Mouse (Mus musculus) heart, embryonic 14.5 days (tissue): ENCODE results near the gene Gpcpd1. TPM values are rescaled to one million over a fixed set of nuclear protein-coding genes. Genes with fewer than 3 reads are reported as not detected.
A peak's percentile ranks its signal among the peaks of the same experiment; 100 is the strongest.

Experiments
- ATAC-seq: fragments of 200-750 bp; cut with Nextera tagmentation; 2 replicates; pipeline ENCODE4 v1.8.0; 2017; ENCODE audit warnings: low read depth, moderate TSS enrichment; ENCODE audit not compliant: insufficient number of reproducible peaks, insufficient read depth, low FRiP score
- H3K27ac ChIP-seq, 2 experiments: fragments of 200-500 bp in 1 of 2; fragments of 300-500 bp in 1 of 2; sonication (generic) in 1 of 2; replicated peaks in 1 of 2; 2 replicates each; pipeline ENCODE4 v1.5.1; 2012 to 2014; ENCODE audit warnings: low read depth in 2 of 2, low read length in 2 of 2, control low read depth in 1 of 2, mild to moderate bottlenecking in 1 of 2, mixed read lengths in 1 of 2; ENCODE audit not compliant: control insufficient read depth in 1 of 2, insufficient read depth in 1 of 2
- H3K27me3 ChIP-seq: fragments of 300-500 bp; sonication (generic); 2 replicates; pipeline ENCODE4 v1.6.1; 2014; ENCODE audit warnings: mild to moderate bottlenecking, low read length, control low read depth; ENCODE audit not compliant: control insufficient read depth, insufficient read depth
- H3K36me3 ChIP-seq: fragments of 300-500 bp; sonication (generic); 2 replicates; pipeline ENCODE4 v1.6.1; 2014; ENCODE audit warnings: mild to moderate bottlenecking, control low read depth, low read length, mixed read lengths; ENCODE audit not compliant: control insufficient read depth, insufficient read depth
- H3K4me1 ChIP-seq, 2 experiments: fragments of 200-500 bp in 1 of 2; fragments of 300-500 bp in 1 of 2; sonication (generic) in 1 of 2; 2 replicates each; pipeline ENCODE4 v1.6.1; 2012 to 2014; ENCODE audit warnings: low read length in 2 of 2, control low read depth in 1 of 2, mixed read lengths in 1 of 2; ENCODE audit not compliant: control insufficient read depth in 2 of 2, insufficient read depth in 2 of 2
- H3K4me2 ChIP-seq: fragments of 300-500 bp; sonication (generic); 2 replicates; pipeline ENCODE4 v1.6.1; 2014; ENCODE audit warnings: mild to moderate bottlenecking, low read length
- H3K4me3 ChIP-seq, 2 experiments: fragments of 200-500 bp in 1 of 2; fragments of 300-500 bp in 1 of 2; sonication (generic) in 1 of 2; 2 replicates each; pipeline ENCODE4 v1.5.1; 2012 to 2014; ENCODE audit warnings: low read length in 2 of 2, mild to moderate bottlenecking in 2 of 2, control low read depth in 1 of 2, low read depth in 1 of 2, moderate library complexity in 1 of 2; ENCODE audit not compliant: control insufficient read depth in 1 of 2, insufficient read depth in 1 of 2
- H3K9ac ChIP-seq: fragments of 300-500 bp; sonication (generic); 2 replicates; pipeline ENCODE4 v1.6.1; 2014; ENCODE audit warnings: mild to moderate bottlenecking, low read length
- H3K9me3 ChIP-seq: fragments of 300-500 bp; sonication (generic); 2 replicates; pipeline ENCODE4 v1.6.1; 2016; ENCODE audit warnings: low read length, control low read depth; ENCODE audit not compliant: control insufficient read depth
- WGBS: fragments of 180-500 bp; shearing (Covaris S2); extraction: QIAGEN DNeasy Blood & Tissue Kit; methylation state at CpG from one replicate; pipeline ENCODE4 v1.1.7; 2014; 5-methylcytosine and 5-hydroxymethylcytosine counted together
- polyA plus RNA-seq: library from polyadenylated mRNA; unstranded; fragments of >200 nt; fragmentation: Nextera tagmentation; extraction: Ambion mirVana; gene quantifications from 2 replicates; pipeline ENCODE4 v1.2.1, GENCODE M21; 2014

Gene Gpcpd1
- polyA plus RNA-seq, 1 experiment from 2014 or later: 34.1 TPM

DNA sequence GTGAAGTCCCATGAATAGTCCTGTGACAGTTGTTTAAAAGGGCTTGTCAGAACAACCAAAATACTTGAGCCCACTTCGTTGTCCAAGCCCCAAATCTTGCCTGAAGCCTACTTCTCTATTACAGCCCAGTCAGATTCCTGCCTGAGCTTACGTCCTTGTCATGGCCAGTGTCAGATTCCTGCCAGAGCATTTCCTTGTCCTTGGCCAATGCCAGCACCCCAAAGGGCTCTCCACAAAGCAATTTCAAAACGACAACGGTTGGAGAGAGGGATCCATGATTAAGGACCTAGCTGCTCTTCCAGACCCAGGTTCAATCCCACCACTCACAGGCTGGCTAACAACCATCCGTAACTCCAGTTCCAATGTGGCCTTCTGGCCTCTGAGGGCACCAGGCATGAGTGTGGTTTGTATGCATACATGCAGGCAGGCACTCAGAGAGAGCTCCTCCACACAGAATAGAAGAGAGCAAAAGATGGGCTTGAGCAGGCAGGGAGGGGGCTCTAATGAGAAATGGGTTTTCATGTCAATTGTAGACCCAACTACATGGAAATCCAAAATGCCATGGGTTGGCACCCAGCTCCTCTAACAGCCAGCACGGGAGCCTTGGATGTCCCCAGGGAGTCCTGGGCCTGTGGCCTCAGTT lies 70.2 kb downstream of the Gpcpd1 start:
- H3K4me3 ChIP-seq: no peak overlapping the region
- no peak for ATAC-seq
- no peaks in the 10 kb centered on the region for H3K27me3 ChIP-seq
- no peak overlapping the region for H3K9ac ChIP-seq
- WGBS: 69% methylated on average over 6 of the region's 6 CpGs
- H3K36me3 ChIP-seq: no peaks in the 10 kb centered on the region
- no peaks in the 10 kb centered on the region for H3K9me3 ChIP-seq
- no peak overlapping the region for H3K4me2 ChIP-seq
- H3K27ac ChIP-seq: no peak overlapping the region
- H3K4me1 ChIP-seq: peaks cover 0 to 5% of the 10 kb centered on the region in 2 experiments; a peak in 1 of 4 replicates

DNA sequence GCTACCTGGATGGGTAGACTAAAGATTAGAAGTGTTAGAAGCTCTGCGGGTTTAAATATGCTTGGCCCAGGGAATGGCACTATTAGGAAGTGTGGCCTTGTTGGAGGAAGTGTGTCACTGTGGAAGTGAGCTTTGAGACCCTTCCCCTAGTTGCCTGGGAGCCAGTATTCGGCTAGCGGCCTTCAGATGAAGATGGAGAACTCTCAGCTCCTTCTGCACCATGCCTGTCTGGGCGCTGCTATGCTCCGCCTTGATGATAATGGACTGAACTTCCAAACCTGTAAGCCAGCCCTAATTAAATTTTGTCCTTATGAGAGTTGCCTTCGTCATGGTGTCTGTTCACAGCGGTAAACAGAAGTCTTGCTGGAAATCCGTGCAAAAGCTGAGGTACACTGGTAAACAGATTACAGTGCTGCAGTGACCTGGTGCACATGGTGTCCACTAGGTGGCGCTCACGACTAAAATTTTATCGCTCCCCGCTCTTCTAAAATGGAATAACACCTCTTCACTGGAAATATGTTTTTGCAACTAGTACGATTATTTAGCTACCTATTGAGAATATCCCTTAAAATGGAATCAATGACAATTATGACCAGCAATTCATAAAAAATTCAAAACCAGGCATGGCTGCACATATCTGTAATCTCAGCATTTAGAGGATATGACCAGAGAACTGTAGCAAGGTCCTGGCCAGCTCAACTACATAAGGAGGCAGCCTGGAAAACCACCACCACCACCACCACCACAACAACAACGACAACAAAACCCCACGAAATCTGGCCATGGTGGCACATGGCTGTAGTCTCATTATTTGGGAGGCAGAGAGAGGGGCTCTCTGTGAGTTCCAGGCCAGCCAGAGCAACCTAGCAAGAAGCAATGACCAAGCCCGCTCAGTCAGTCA lies 71.1 kb downstream of the Gpcpd1 start:
- Histone ChIP-seq H3K9ac (no peak overlapping the region), H3K9me3 (no peaks in the 10 kb centered on the region), H3K4me2 (no peak overlapping the region), H3K27ac (no peak overlapping the region), H3K27me3 (no peaks in the 10 kb centered on the region), H3K4me3 (no peak overlapping the region), H3K36me3 (no peaks in the 10 kb centered on the region), H3K4me1 (peaks cover 0 to 5% of the 10 kb centered on the region in 2 experiments; a peak in 1 of 4 replicates)
- ATAC-seq: no peak
- WGBS: 28% methylated on average over 16 of the region's 16 CpGs

DNA sequence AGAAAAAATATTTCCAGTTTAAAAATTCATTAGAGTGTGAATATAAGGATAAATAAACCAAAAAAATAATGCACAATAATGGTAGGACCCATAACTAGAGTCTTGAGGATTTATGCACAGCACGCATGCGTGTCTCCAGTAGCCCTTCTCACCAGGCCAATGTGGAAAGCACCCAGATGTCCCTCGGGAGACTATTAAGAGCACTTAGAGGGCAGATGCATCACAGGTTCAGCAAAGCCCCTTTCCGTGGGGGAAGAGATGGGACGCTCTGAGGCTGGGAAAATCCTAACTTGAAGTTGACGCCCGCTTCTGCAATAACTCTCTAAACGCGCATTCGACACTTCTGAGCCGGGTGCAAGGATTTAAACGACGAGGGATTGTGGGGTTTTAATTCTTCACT lies 71.9 kb downstream of the Gpcpd1 start:
- ATAC-seq: no peak
- Histone ChIP-seq H3K4me1 (peaks cover 0 to 5% of the 10 kb centered on the region in 2 experiments; a peak in 1 of 4 replicates), H3K4me3 (no peak overlapping the region), H3K27me3 (no peaks in the 10 kb centered on the region), H3K36me3 (no peaks in the 10 kb centered on the region), H3K9ac (no peak overlapping the region), H3K27ac (no peak overlapping the region), H3K9me3 (no peaks in the 10 kb centered on the region), H3K4me2 (no peak overlapping the region)
- WGBS: 66% methylated on average over 13 of the region's 13 CpGs

DNA sequence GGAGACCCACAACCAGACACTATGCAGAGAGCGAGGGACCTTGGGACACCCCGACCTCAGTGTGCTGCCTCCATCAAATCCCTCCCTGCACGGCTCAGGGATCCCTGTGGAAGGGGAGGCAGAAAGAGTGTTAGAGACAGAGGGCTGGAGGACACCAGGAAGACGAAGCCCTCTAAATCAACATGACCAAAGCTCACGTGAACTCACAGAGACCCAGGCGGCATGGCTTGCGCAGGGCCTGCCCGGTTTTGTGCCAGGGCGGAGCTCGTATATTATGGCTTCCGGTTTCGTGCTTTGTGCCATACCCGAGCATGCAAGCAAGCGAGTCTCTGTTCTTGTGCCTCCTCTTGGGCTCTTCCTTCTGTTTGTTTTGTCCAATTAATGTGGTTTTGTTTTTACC lies 72.5 kb downstream of the Gpcpd1 start:
- Histone ChIP-seq H3K36me3 (no peaks in the 10 kb centered on the region), H3K4me2 (no peak overlapping the region), H3K27ac (no peak overlapping the region), H3K9ac (no peak overlapping the region), H3K4me3 (no peak overlapping the region), H3K27me3 (no peaks in the 10 kb centered on the region), H3K9me3 (no peaks in the 10 kb centered on the region), H3K4me1 (peaks cover 0 to 5% of the 10 kb centered on the region in 2 experiments; a peak in 1 of 4 replicates)
- no peak for ATAC-seq
- WGBS: 82% methylated on average over 13 of the region's 14 CpGs

DNA sequence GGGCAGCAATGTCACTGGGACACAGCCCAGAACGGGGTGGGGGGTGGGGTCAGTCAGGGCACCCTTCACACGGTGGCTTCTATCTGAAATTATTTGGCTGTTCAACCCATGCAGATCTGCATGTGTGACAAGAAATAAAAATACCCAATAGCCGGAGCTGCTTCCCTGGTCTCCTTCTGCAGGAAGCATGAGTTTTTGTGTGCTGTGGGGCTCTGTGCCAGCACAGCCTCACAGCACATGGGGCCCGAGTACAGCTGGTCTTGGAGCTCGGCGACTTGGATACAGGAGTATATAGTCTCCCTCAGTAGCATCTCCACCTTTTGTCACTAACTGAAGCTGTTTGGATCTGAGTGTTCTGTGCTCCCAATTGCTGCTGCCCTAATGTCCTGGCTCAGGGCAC lies 73.2 kb downstream of the Gpcpd1 start:
- Histone ChIP-seq H3K4me2 (no peak overlapping the region), H3K27ac (no peak overlapping the region), H3K9ac (no peak overlapping the region), H3K9me3 (no peaks in the 10 kb centered on the region), H3K4me1 (peaks cover 0 to 5% of the 10 kb centered on the region in 2 experiments; a peak in 1 of 4 replicates), H3K4me3 (no peak overlapping the region), H3K27me3 (no peaks in the 10 kb centered on the region), H3K36me3 (no peaks in the 10 kb centered on the region)
- WGBS: 48% methylated on average over 6 of the region's 6 CpGs
- ATAC-seq: no peak

DNA sequence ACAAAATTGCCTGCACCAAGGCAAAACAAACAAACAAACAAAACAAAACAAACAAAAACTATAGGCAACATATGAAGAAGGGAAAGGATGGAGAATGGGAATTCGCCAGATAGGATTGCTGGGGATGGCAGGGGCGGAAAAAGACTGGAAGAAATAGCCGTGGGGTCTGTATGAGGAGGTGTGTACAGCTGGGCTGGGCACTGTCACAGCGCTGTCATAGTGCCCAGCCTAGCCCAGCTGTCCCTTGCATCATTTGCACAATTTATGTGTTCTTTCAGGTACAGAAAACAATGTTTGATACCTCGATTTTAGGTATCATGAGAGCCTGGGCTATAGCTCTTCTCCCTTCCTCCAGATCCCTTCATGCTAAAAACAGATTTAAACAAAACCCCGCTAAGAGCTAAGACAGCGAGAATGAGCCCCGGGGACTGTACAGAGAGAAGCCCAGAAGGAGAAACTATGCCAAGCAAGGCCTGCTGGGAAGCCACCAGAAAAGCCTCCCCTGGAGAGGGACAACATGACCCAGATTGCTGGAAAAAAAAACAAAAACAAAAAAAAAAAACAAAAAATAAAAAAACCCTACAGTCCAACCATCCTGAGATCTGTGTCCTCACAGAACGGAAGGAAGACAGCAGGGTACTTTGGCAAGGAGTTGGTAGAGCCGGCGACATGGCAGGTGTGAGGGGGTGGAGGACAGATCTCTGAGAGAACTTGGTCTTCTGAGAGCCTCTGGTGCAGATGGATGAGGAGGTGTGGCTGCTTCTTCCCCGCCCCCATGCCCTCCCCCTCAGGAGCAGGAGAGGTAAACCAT lies 74.0 kb downstream of the Gpcpd1 start:
- Histone ChIP-seq H3K9me3 (no peaks in the 10 kb centered on the region), H3K4me2 (no peak overlapping the region), H3K4me3 (no peak overlapping the region), H3K27ac (no peak overlapping the region), H3K36me3 (no peaks in the 10 kb centered on the region), H3K4me1 (peaks cover 0 to 3% of the 10 kb centered on the region in 2 experiments; a peak in 1 of 4 replicates), H3K27me3 (no peaks in the 10 kb centered on the region), H3K9ac (no peak overlapping the region)
- WGBS: 55% methylated on average over 12 of the region's 12 CpGs
- no peak for ATAC-seq

DNA sequence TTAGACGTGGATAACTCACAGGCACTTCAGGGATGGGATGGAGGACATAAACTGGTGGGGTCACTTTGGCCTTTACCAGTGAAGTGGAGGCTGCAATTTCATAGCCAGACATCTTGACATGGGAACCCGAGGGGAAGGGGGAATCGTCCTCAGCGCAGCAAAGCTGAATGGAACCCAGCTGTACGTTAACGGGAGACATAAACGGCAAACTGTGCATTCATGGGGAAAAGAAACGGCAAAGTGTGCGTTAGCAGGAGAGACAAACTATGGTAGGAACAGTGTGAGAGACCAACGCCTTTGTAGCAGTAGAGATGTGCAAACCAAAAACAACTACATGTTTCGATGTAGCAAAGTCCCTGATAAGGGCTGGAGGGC lies 74.6 kb downstream of the Gpcpd1 start:
- Histone ChIP-seq H3K4me3 (no peak overlapping the region), H3K9me3 (no peaks in the 10 kb centered on the region), H3K27me3 (no peaks in the 10 kb centered on the region), H3K4me2 (peak overlapping the region; percentile 25), H3K4me1 (peaks cover 0 to 2% of the 10 kb centered on the region in 2 experiments; a peak in 1 of 4 replicates), H3K36me3 (no peaks in the 10 kb centered on the region), H3K9ac (no peak overlapping the region), H3K27ac (no peak overlapping the region)
- no peak for ATAC-seq
- 68% methylated on average over 11 of the region's 11 CpGs for WGBS
